Mouse (Mus musculus) ovary, postnatal 36 days (tissue): Measurements from ENCODE around the gene A230072I06Rik.

ENCODE experiments used
- DNase-seq: peaks from one replicate; pipeline ENCODE4 v3.0.0; 2022; ENCODE audit warnings: low spot score, mixed read lengths

Gene A230072I06Rik

GRCm38 (mm10) chr8:12323238-12323637, 44.6 kb downstream of the A230072I06Rik start:
- no peak for DNase-seq

- DNase-seq, result no peak
These were observed 45.9 kb downstream of the A230072I06Rik start for GRCm38 (mm10) chr8:12324561-12324960.

GRCm38 (mm10) chr8:12324991-12325601, 46.5 kb downstream of the A230072I06Rik start:
- DNase-seq, result no peak

GRCm38 (mm10) chr8:12327187-12327586, 48.6 kb downstream of the A230072I06Rik start:
- no peak for DNase-seq

DNA sequence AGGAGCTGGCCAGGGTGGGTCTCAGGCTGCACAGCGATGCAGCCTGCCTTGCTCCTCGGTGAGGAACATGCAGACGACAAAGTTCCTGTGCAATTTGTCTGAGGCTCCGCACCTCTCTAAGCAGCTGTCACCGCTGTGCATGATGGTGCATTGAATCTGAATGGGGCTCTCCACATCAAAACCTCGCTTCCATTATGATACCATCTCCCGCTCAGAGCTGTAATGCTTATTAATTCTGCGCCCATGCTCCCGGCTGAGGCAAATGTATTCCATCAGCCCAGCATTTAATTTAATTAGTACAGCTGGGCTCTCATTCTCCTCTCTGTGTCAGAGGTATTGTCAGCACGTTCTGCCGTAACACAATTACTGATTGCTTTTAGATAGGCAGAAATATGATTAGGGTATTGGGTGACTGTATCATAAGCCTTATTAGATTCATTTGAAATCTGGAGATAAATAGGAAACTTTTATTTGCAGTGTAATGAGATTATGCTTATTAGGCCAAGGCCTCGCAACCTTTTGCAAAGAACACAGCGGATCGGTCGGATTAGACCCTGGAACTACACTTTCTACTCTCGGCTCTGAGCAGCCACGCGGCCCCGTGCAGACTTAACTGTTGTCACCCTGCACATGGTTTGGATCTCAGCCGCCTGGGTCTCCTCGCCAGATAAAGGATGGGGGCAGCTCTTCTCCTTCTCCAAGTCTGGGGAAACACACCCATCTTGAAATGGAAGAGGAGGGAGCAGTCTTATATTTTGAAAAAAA, 49.3 kb downstream of the A230072I06Rik start:
- no peak for DNase-seq

- no peak for DNase-seq
These were observed 49.9 kb downstream of the A230072I06Rik start for GRCm38 (mm10) chr8:12328476-12328875.

GRCm38 (mm10) chr8:12330066-12330465, 51.4 kb downstream of the A230072I06Rik start:
- DNase-seq, result no peak
